Mouse (Mus musculus) hindbrain, embryonic 15.5 days (tissue): Measurements from ENCODE around the gene Ctsw. TPM values are rescaled to one million over a fixed set of nuclear protein-coding genes. Genes with fewer than 3 reads are reported as not detected.
A peak's percentile ranks its signal among the peaks of the same experiment; 100 is the strongest.
"Not testable (repeated sequence)": the region's sequence is repeated elsewhere in the genome, so short reads cannot be mapped to it uniquely, and the experiment has no call there.

Source experiments
- ATAC-seq: fragments of 200-750 bp; cut with Nextera tagmentation; 2 replicates; pipeline ENCODE4 v1.8.0; 2017; ENCODE audit warnings: low read depth, moderate number of reproducible peaks, moderate TSS enrichment; ENCODE audit not compliant: low FRiP score
- H3K27ac ChIP-seq: fragments of 300-500 bp; sonication (generic); replicated peaks from 2 replicates; pipeline ENCODE4 v1.5.1; 2015; ENCODE audit warnings: mild to moderate bottlenecking, inconsistent platforms
- H3K27me3 ChIP-seq: fragments of 300-500 bp; sonication (generic); 2 replicates; pipeline ENCODE4 v1.6.1; 2015; ENCODE audit warnings: control low read depth, inconsistent platforms
- H3K36me3 ChIP-seq: fragments of 300-500 bp; sonication (generic); 2 replicates; pipeline ENCODE4 v1.6.1; 2015; ENCODE audit warnings: control low read depth, inconsistent platforms
- H3K4me1 ChIP-seq: fragments of 300-500 bp; sonication (generic); replicated peaks from 2 replicates; pipeline ENCODE4 v1.6.1; 2015; ENCODE audit warnings: control low read depth, inconsistent platforms
- H3K4me2 ChIP-seq: fragments of 300-500 bp; sonication (generic); 2 replicates; pipeline ENCODE4 v1.6.1; 2015; ENCODE audit warnings: moderate library complexity, mild to moderate bottlenecking, inconsistent platforms
- H3K4me3 ChIP-seq: fragments of 300-500 bp; sonication (generic); 2 replicates; pipeline ENCODE4 v1.5.1; 2015; ENCODE audit warnings: mild to moderate bottlenecking, inconsistent platforms
- H3K9ac ChIP-seq: fragments of 300-500 bp; sonication (generic); 2 replicates; pipeline ENCODE4 v1.6.1; 2015; ENCODE audit warnings: inconsistent platforms
- H3K9me3 ChIP-seq: fragments of 300-500 bp; sonication (generic); 2 replicates; pipeline ENCODE4 v1.6.1; 2016; ENCODE audit warnings: control low read depth, inconsistent platforms
- WGBS: fragments of 180-500 bp; shearing (Covaris S2); methylation state at CpG from one replicate; pipeline ENCODE4 v1.1.7; 2015; 5-methylcytosine and 5-hydroxymethylcytosine counted together
- polyA plus RNA-seq: library from polyadenylated mRNA; unstranded; fragments of >200 nt; fragmentation: Nextera tagmentation; extraction: Ambion mirVana; gene quantifications from 2 replicates; pipeline ENCODE4 v1.2.1, GENCODE M21; 2015

Ctsw gene
- polyA plus RNA-seq, 1 experiment from 2014 or later, result 4.3 TPM

GRCm38 (mm10) chr19:5495353-5496051 lies 27.2 kb upstream of the Ctsw start:
- ATAC-seq, result no peak
- H3K36me3 ChIP-seq, result peaks cover 51% of the 10 kb centered on the region
- H3K9ac ChIP-seq, result no peak overlapping the region
- no peaks in the 10 kb centered on the region for H3K9me3 ChIP-seq
- no peak overlapping the region for H3K27ac ChIP-seq
- no peaks in the 10 kb centered on the region for H3K27me3 ChIP-seq
- H3K4me3 ChIP-seq, result no peak overlapping the region
- no peak overlapping the region for H3K4me2 ChIP-seq
- WGBS, result 88% methylated on average over 12 of the region's 12 CpGs
- peaks cover 17% of the 10 kb centered on the region for H3K4me1 ChIP-seq

GRCm38 (mm10) chr19:5494314-5494713 lies 26.0 kb upstream of the Ctsw start:
- Histone ChIP-seq H3K4me1 (peaks cover 26% of the 10 kb centered on the region), H3K27ac (no peak overlapping the region), H3K4me2 (no peak overlapping the region), H3K4me3 (no peak overlapping the region), H3K9ac (no peak overlapping the region), H3K9me3 (no peaks in the 10 kb centered on the region), H3K36me3 (peaks cover 51% of the 10 kb centered on the region), H3K27me3 (no peaks in the 10 kb centered on the region)
- WGBS, result 90% methylated on average over 3 of the region's 3 CpGs
- no peak for ATAC-seq

GRCm38 (mm10) chr19:5493301-5493721 lies 25.0 kb upstream of the Ctsw start:
- not testable (repeated sequence) for H3K27ac ChIP-seq, ATAC-seq, H3K9ac ChIP-seq, H3K27me3 ChIP-seq, H3K9me3 ChIP-seq, H3K4me2 ChIP-seq
- H3K36me3 ChIP-seq, result peaks cover 51% of the 10 kb centered on the region
- H3K4me3 ChIP-seq, result 0 out of 2 replicates have a peak overlapping the region, but pooled peaks have one; percentile 1
- peaks cover 36% of the 10 kb centered on the region for H3K4me1 ChIP-seq
- 61% methylated on average over 9 of the region's 9 CpGs for WGBS

GRCm38 (mm10) chr19:5492641-5493040 lies 24.3 kb upstream of the Ctsw start:
- no peak overlapping the region for H3K9ac ChIP-seq
- no peak overlapping the region for H3K27ac ChIP-seq
- ATAC-seq, result no peak
- 87% methylated on average over 4 of the region's 4 CpGs for WGBS
- peaks cover 36% of the 10 kb centered on the region for H3K4me1 ChIP-seq
- peak overlapping the region; percentile 77; the same call in 1 of the 2 replicates for H3K4me2 ChIP-seq
- no peaks in the 10 kb centered on the region for H3K27me3 ChIP-seq
- peaks cover 50% of the 10 kb centered on the region for H3K36me3 ChIP-seq
- no peaks in the 10 kb centered on the region for H3K9me3 ChIP-seq
- H3K4me3 ChIP-seq, result peak overlapping the region; percentile 90; the same call in 1 of the 2 replicates

GRCm38 (mm10) chr19:5490898-5491708 lies 22.8 kb upstream of the Ctsw start:
- H3K27ac ChIP-seq, result peak overlapping the region; percentile 97
- peaks cover 52% of the 10 kb centered on the region for H3K4me1 ChIP-seq
- H3K27me3 ChIP-seq, result no peaks in the 10 kb centered on the region
- H3K4me2 ChIP-seq, result peak overlapping the region; percentile 77
- peak overlapping the region; percentile 95 for H3K9ac ChIP-seq
- H3K36me3 ChIP-seq, result peaks cover 35% of the 10 kb centered on the region
- peak; percentile 35 for ATAC-seq
- under 1% methylated on average over 58 of the region's 59 CpGs for WGBS
- H3K4me3 ChIP-seq, result peak overlapping the region; percentile 90
- no peaks in the 10 kb centered on the region for H3K9me3 ChIP-seq

- no peaks in the 10 kb centered on the region for H3K9me3 ChIP-seq
- WGBS, result under 1% methylated on average over 60 of the region's 62 CpGs
- peaks cover 55% of the 10 kb centered on the region for H3K4me1 ChIP-seq
- H3K4me3 ChIP-seq, result peak within 1 kb of the TSS; percentile 90
- peak; percentile 76 for ATAC-seq
- peaks cover 33% of the 10 kb centered on the region for H3K36me3 ChIP-seq
- H3K27me3 ChIP-seq, result no peaks in the 10 kb centered on the region
- peak within 1 kb of the TSS; percentile 95 for H3K9ac ChIP-seq
- H3K4me2 ChIP-seq, result peak within 1 kb of the TSS; percentile 77
- H3K27ac ChIP-seq, result peak within 1 kb of the TSS; percentile 97
Observed at GRCm38 (mm10) chr19:5490313-5490897, 22.1 kb upstream of the Ctsw start, which contains the start of gene Cfl1. Gene Cfl1 (plus strand): TSS chr19:5490455.

- not testable (repeated sequence) for H3K9ac ChIP-seq
Observed at GRCm38 (mm10) chr19:5489721-5490120, 21.4 kb upstream of the Ctsw start.

GRCm38 (mm10) chr19:5488878-5489571 lies 20.7 kb upstream of the Ctsw start:
- Histone ChIP-seq H3K4me1 (peaks cover 55% of the 10 kb centered on the region), H3K9me3 (no peaks in the 10 kb centered on the region), H3K36me3 (peaks cover 28% of the 10 kb centered on the region), H3K9ac (peak overlapping the region; percentile 46), H3K4me3 (peak overlapping the region; percentile 66), H3K27me3 (no peaks in the 10 kb centered on the region), H3K27ac (peak overlapping the region; percentile 97), H3K4me2 (peak overlapping the region; percentile 77)
- peak; percentile 82 for ATAC-seq
- WGBS, result under 1% methylated on average over 26 of the region's 26 CpGs

More at GRCm38 (mm10) chr19:5489721-5490120, 21.4 kb upstream of the Ctsw start:
- Histone ChIP-seq H3K4me2 (peak overlapping the region; percentile 77), H3K27ac (peak overlapping the region; percentile 97), H3K4me1 (peaks cover 55% of the 10 kb centered on the region), H3K4me3 (peak overlapping the region; percentile 90), H3K36me3 (peaks cover 32% of the 10 kb centered on the region)
- H3K27me3 ChIP-seq, H3K9me3 ChIP-seq, ATAC-seq: not testable (repeated sequence)
- WGBS, result 57% methylated on average over 10 of the region's 10 CpGs

- Histone ChIP-seq H3K4me1 (peaks cover 51% of the 10 kb centered on the region), H3K4me3 (peak within 1 kb of the TSS; percentile 66), H3K9ac (peak within 1 kb of the TSS; percentile 54), H3K27me3 (no peaks in the 10 kb centered on the region), H3K27ac (peak within 1 kb of the TSS; percentile 97), H3K9me3 (no peaks in the 10 kb centered on the region), H3K4me2 (peak within 1 kb of the TSS; percentile 77), H3K36me3 (peaks cover 25% of the 10 kb centered on the region)
- under 1% methylated on average over 39 of the region's 39 CpGs for WGBS
- ATAC-seq, result peak; percentile 78
Observed at GRCm38 (mm10) chr19:5487768-5488550, 19.7 kb upstream of the Ctsw start, which contains the start of gene Mus81. Gene Mus81 (minus strand): TSS chr19:5488402.

GRCm38 (mm10) chr19:5486771-5487170 lies 18.5 kb upstream of the Ctsw start:
- Histone ChIP-seq H3K9ac (no peak overlapping the region; the same call in 1 of the 2 replicates), H3K36me3 (peaks cover 32% of the 10 kb centered on the region), H3K27ac (no peak overlapping the region), H3K4me1 (peaks cover 39% of the 10 kb centered on the region), H3K4me3 (peak overlapping the region; percentile 66; the same call in 1 of the 2 replicates), H3K27me3 (no peaks in the 10 kb centered on the region), H3K4me2 (peak overlapping the region; percentile 77), H3K9me3 (no peaks in the 10 kb centered on the region)
- WGBS, result 94% methylated on average over 4 of the region's 4 CpGs
- ATAC-seq, result no peak

- H3K4me1 ChIP-seq, result peaks cover 38% of the 10 kb centered on the region
- H3K27ac ChIP-seq, result no peak overlapping the region
- H3K4me2 ChIP-seq, result no peak overlapping the region
- H3K9ac ChIP-seq, result no peak overlapping the region
- H3K4me3 ChIP-seq, result no peak overlapping the region
- 90% methylated on average over 8 of the region's 8 CpGs for WGBS
- H3K36me3 ChIP-seq, result peaks cover 32% of the 10 kb centered on the region
- ATAC-seq, result no peak
- no peaks in the 10 kb centered on the region for H3K9me3 ChIP-seq
- H3K27me3 ChIP-seq, result no peaks in the 10 kb centered on the region
Observed at GRCm38 (mm10) chr19:5486286-5486685, 18.0 kb upstream of the Ctsw start.
